Mouse (Mus musculus): ENCODE results near the gene Maip1.

DNA sequence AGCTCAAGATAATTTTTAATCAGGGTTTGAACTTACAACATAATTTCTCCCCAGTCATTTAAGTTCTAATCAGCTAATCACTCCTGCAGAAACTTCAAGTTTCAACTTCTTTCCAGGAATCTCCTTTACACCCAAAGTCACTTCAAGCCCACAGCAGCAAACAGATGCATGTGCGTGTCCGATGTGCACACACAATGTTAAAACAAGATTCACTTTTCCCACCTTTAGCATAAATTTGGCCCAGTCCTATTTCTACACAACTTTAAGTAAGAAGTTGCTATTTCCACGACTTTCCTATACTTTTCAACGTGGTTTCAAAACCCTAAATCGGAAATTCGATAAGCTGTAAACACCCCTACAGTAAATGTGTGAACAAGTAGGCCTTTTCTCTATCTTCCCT is 29.3 kb upstream of the Maip1 start:
- TF ChIP-seq POLR2A (IDR thresholded peaks at IDR 0.05; ENCODE audit: insufficient read length, low read depth): no peak
- no peak for TF ChIP-seq POLR2AphosphoS2 (IDR thresholded peaks at IDR 0.05; ENCODE audit: insufficient read length, low read depth)
- TF ChIP-seq SRF (IDR thresholded peaks at IDR 0.05; ENCODE audit: control insufficient read depth, insufficient read length, low read depth): no peak
- no peak for TF ChIP-seq MYOD1 (IDR thresholded peaks at IDR 0.05; ENCODE audit: control insufficient read depth in 1 of 3, insufficient read length in 2 of 3, low read depth in 2 of 3)
- no peak for TF ChIP-seq TCF12 (IDR thresholded peaks at IDR 0.05; ENCODE audit: insufficient read depth, poor library complexity, severe bottlenecking)
- no peak for TF ChIP-seq USF1 (IDR thresholded peaks at IDR 0.05; ENCODE audit: low read depth)
- TF ChIP-seq E2F4 (IDR thresholded peaks at IDR 0.05; ENCODE audit: insufficient read depth): no peak
- TF ChIP-seq MYOG (IDR thresholded peaks at IDR 0.05; ENCODE audit: control insufficient read depth in 1 of 3, insufficient read depth in 1 of 3, insufficient read length in 2 of 3, low read depth in 2 of 3): no peak
